Comparison of ENCODE assay signal across 11 mouse cellular contexts in the genomic region with DNA sequence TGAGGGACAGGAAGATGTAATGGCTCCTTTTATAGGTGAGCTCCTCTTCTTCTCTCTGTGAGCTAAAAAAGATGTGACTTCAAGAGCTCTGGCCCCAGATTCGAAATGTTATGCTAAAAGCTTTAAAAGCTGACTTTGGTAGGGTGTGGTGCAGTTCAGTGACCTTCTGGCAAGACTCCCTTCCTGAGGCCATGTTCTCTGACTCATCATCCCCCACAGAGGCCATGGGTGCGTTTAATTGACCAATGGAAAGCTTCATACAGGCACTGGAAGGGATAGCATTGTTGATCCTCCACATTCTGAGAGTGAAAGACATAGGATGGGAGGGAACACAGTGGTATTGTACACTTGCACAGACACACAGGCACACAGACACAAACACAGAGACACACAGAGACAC. TPM values are rescaled to one million over a fixed set of nuclear protein-coding genes. Genes with fewer than 3 reads are reported as not detected.
DNase-seq lines count a peak whose midpoint lies in the region; ATAC-seq lines count a peak whose summit lies in the region.
"Had no signal": no experiment of that assay in that cellular context is flagged by ENCODE, and none has a peak within 500 bp of the region (broad histone marks: within the 10 kb centered on the region; RNA-seq: fewer than 3 reads in every experiment).

No protein-coding gene starts in this region.

- no peaks in the 10 kb centered on the region for H3K36me3 ChIP-seq in intestine, embryonic 15.5 days
- no peaks in the 10 kb centered on the region for H3K36me3 ChIP-seq in intestine, embryonic 16.5 days (ENCODE audit: control insufficient read depth, insufficient read depth, low read length)

- peak; percentile 43; the same call in 1 of the 2 replicates for ATAC-seq in intestine, embryonic 15.5 days
- ATAC-seq in intestine, embryonic 16.5 days = no peak

- no peaks in the 10 kb centered on the region for H3K9me3 ChIP-seq in intestine, embryonic 15.5 days
- no peaks in the 10 kb centered on the region for H3K9me3 ChIP-seq in intestine, embryonic 16.5 days (ENCODE audit: control insufficient read depth, low read length)

- no peak overlapping the region for H3K4me2 ChIP-seq in intestine, embryonic 15.5 days (replicated peaks)
- no peak overlapping the region for H3K4me2 ChIP-seq in intestine, embryonic 16.5 days (ENCODE audit: low read depth, low read length)

- no peak overlapping the region for H3K4me3 ChIP-seq in intestine, embryonic 15.5 days (replicated peaks)
- H3K4me3 ChIP-seq in intestine, embryonic 16.5 days (ENCODE audit: low read length) = no peak overlapping the region
- no peak overlapping the region for H3K4me3 ChIP-seq in brown adipose tissue, adult 24 weeks (ENCODE audit: insufficient read depth, low read depth, low read length)

- H3K4me1 ChIP-seq in intestine, embryonic 15.5 days (replicated peaks) = 0 out of 2 replicates have a peak, but pooled peaks cover 2% of the 10 kb centered on the region
- no peaks in the 10 kb centered on the region for H3K4me1 ChIP-seq in intestine, embryonic 16.5 days (ENCODE audit: control insufficient read depth, insufficient read depth, low read length)
- H3K4me1 ChIP-seq in brown adipose tissue, adult 24 weeks (ENCODE audit: control insufficient read depth, insufficient read depth, insufficient read length, low read length) = peaks cover 7% of the 10 kb centered on the region; the same call in 1 of the 2 replicates

- DNase-seq in 416B (ENCODE audit: low read depth) (peak; percentile 27), MN1 (ENCODE audit: low spot score) (peak; percentile 37)
- no peak for DNase-seq in left cerebral cortex, postnatal 10 days (ENCODE audit: extremely low spot score in 1 of 2, low spot score in 2 of 2)
- no peak for DNase-seq in left cerebral cortex, postnatal 25 days (ENCODE audit: low spot score in 2 of 2)
- DNase-seq: cerebellum, adult 11-12 months; embryo, embryonic 11 days; midbrain, embryonic 14.5 days; thymus, postnatal 4 days had no signal

- intact Hi-C loops in left cerebral cortex, postnatal 10 days (cut with DNase I) = no loop called here
- intact Hi-C loops in left cerebral cortex, postnatal 25 days (cut with DNase I) = no loop called here

- H3K27ac ChIP-seq in intestine, embryonic 15.5 days = no peak overlapping the region
- H3K27ac ChIP-seq in intestine, embryonic 16.5 days (ENCODE audit: low read length) = no peak overlapping the region
- 0 out of 2 replicates have a peak overlapping the region, but pooled peaks have one; percentile 11 for H3K27ac ChIP-seq in brown adipose tissue, adult 24 weeks (replicated peaks; ENCODE audit: low read depth, low read length)

- 58% methylated on average over 2 of the region's 2 CpGs for WGBS in intestine, embryonic 15.5 days
- 46% methylated on average over 2 of the region's 2 CpGs for WGBS in intestine, embryonic 16.5 days

- H3K9ac ChIP-seq in intestine, embryonic 15.5 days = no peak overlapping the region
- H3K9ac ChIP-seq in intestine, embryonic 16.5 days (ENCODE audit: low read depth, low read length) = no peak overlapping the region

- no peaks in the 10 kb centered on the region for H3K27me3 ChIP-seq in intestine, embryonic 15.5 days (replicated peaks)
- no peaks in the 10 kb centered on the region for H3K27me3 ChIP-seq in intestine, embryonic 16.5 days (replicated peaks; ENCODE audit: control insufficient read depth, insufficient read depth, low read length)

RNA-seq across cellular contexts. Expression of a gene that starts 34.8 kb away (rescaled TPM):
- 8.4 and 8.5 TPM in 2 replicates for polyA plus RNA-seq in intestine, embryonic 15.5 days (2015; fragmentation: Nextera tagmentation; extraction: Ambion mirVana)
- polyA plus RNA-seq in intestine, embryonic 16.5 days (2015; fragmentation: Nextera tagmentation; extraction: Ambion mirVana) = 8.6 and 8.9 TPM in 2 replicates
- 5.0 and 10.8 TPM in 2 replicates for polyA plus RNA-seq in brown adipose tissue, adult 24 weeks (2012; ENCODE audit: insufficient read depth, insufficient read length, missing spikeins)
- 10 to 100 TPM; 26.5 to 28.9 TPM for total RNA-seq in left cerebral cortex, postnatal 10 days (2021)
- 10 to 100 TPM; 38.1 to 48.8 TPM for total RNA-seq in left cerebral cortex, postnatal 25 days (2021)

Comparison
In these comparisons a context has a peak if more than half of its experiments do, and no peak if none do; other contexts are left out.
1. DNase-seq: peak in 416B (single experiment) and MN1 (single experiment); none in left cerebral cortex, postnatal 10 days (0 of 2) and left cerebral cortex, postnatal 25 days (0 of 2).